Mouse (Mus musculus): ENCODE results near the gene Arxes1. TPM values are rescaled to one million over a fixed set of nuclear protein-coding genes. Genes with fewer than 3 reads are reported as not detected.
"Not testable (repeated sequence)": the region's sequence is repeated elsewhere in the genome, so short reads cannot be mapped to it uniquely, and the experiment has no call there.

The Arxes1 gene
- 18.0 and 21.2 TPM in 2 replicates for polyA plus RNA-seq (2016; fragmentation: Nextera tagmentation; extraction: Ambion mirVana)

GRCm38 (mm10) chrX:136032799-136033763, at the start of gene Arxes1:
Gene Arxes1 (plus strand): TSS chrX:136033367.
- H3K4me1 ChIP-seq; H3K27ac ChIP-seq; H3K9ac ChIP-seq; H3K27me3 ChIP-seq (replicated peaks); H3K36me3 ChIP-seq; H3K9me3 ChIP-seq (replicated peaks): not testable (repeated sequence)
- Histone ChIP-seq H3K4me3 (peak within 1 kb of the TSS; percentile 3; the same call in 1 of the 2 replicates), H3K4me2 (peak within 1 kb of the TSS; percentile 6; the same call in 1 of the 2 replicates)
- peak; percentile 79 for ATAC-seq
- WGBS (ENCODE audit: insufficient replicate concordance): 47% methylated on average over 1 of the region's 49 CpGs

GRCm38 (mm10) chrX:135984539-135985260, 48.5 kb upstream of the Arxes1 start:
- Histone ChIP-seq H3K27ac (no peak overlapping the region), H3K27me3 (replicated peaks) (no peaks in the 10 kb centered on the region), H3K9me3 (replicated peaks) (no peaks in the 10 kb centered on the region), H3K4me2 (no peak overlapping the region), H3K9ac (no peak overlapping the region), H3K4me1 (no peaks in the 10 kb centered on the region), H3K36me3 (no peaks in the 10 kb centered on the region), H3K4me3 (no peak overlapping the region)
- ATAC-seq: no peak
- 64% methylated on average over 6 of the region's 6 CpGs for WGBS (ENCODE audit: insufficient replicate concordance)

- H3K27ac ChIP-seq: no peak overlapping the region
- H3K4me2 ChIP-seq: no peak overlapping the region
- H3K36me3 ChIP-seq: no peaks in the 10 kb centered on the region
- no peak for ATAC-seq
- 45% methylated on average over 3 of the region's 3 CpGs for WGBS (ENCODE audit: insufficient replicate concordance)
- H3K4me1 ChIP-seq: no peaks in the 10 kb centered on the region
- H3K4me3 ChIP-seq: no peak overlapping the region
- no peaks in the 10 kb centered on the region for H3K27me3 ChIP-seq (replicated peaks)
- no peaks in the 10 kb centered on the region for H3K9me3 ChIP-seq (replicated peaks)
- no peak overlapping the region for H3K9ac ChIP-seq
Observed at GRCm38 (mm10) chrX:135986267-135986666, 46.9 kb upstream of the Arxes1 start.

DNA sequence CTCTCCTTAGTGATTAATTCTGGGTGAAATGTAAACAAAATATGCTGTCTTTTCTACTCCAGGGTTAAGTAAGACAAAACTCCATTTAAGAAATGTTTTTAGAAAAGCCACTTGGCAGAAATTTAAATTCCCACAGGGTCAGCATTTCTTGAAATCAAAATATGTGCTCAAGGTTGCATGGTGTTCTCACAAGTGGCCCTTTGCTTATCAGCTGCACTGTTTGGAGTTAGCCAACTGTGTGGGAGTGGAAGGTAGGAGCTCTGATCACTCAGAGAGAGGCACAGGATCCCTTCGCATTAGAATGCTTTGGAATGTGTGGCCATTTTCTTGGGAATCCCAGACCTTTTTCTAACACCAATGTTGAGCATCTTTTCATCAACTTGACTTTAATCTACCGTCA, 42.5 kb upstream of the Arxes1 start:
- Histone ChIP-seq H3K4me3 (no peak overlapping the region), H3K27ac (no peak overlapping the region), H3K9ac (no peak overlapping the region), H3K4me1 (no peaks in the 10 kb centered on the region), H3K4me2 (no peak overlapping the region), H3K36me3 (no peaks in the 10 kb centered on the region), H3K27me3 (replicated peaks) (no peaks in the 10 kb centered on the region), H3K9me3 (replicated peaks) (no peaks in the 10 kb centered on the region)
- no peak for ATAC-seq
- WGBS (ENCODE audit: insufficient replicate concordance): 61% methylated on average over 2 of the region's 2 CpGs

DNA sequence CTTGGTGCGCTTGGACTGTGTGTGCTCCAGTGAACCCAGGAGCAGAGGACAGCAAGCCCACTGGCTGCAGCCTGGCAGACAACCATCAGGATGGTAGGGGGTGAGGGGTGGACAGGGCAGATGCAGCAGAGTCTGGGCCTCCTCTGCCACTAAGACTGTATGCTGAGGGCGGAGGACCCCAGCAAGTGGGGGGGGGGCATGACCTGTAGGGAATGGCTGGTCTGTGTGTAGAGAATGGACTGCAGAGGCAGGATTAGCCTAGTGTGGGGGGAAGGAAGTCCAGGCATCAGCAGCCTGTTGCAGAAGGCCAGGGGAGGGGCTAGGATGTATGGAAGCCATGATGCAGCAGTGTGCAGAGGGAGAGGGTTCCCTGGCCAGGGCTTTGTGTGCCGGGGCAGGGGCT, 40.0 kb upstream of the Arxes1 start:
- H3K9ac ChIP-seq; H3K4me3 ChIP-seq; H3K36me3 ChIP-seq; H3K27me3 ChIP-seq (replicated peaks); H3K4me1 ChIP-seq; H3K4me2 ChIP-seq; H3K27ac ChIP-seq; H3K9me3 ChIP-seq (replicated peaks): not testable (repeated sequence)
- peak; percentile 75 for ATAC-seq
- 53% methylated on average over 2 of the region's 3 CpGs for WGBS (ENCODE audit: insufficient replicate concordance)

- H3K27ac ChIP-seq; H3K27me3 ChIP-seq (replicated peaks); H3K9me3 ChIP-seq (replicated peaks); H3K4me1 ChIP-seq; H3K9ac ChIP-seq; H3K4me3 ChIP-seq; H3K36me3 ChIP-seq: not testable (repeated sequence)
- H3K4me2 ChIP-seq: peak within 1 kb of the TSS; percentile 36
- 0% methylated on average over 12 of the region's 39 CpGs for WGBS (ENCODE audit: insufficient replicate concordance)
- peak; percentile 77 for ATAC-seq
Observed at GRCm38 (mm10) chrX:135993664-135994119, 39.5 kb upstream of the Arxes1 start, which contains the start of gene Arxes2. Gene Arxes2 (plus strand): TSS chrX:135993824.

DNA sequence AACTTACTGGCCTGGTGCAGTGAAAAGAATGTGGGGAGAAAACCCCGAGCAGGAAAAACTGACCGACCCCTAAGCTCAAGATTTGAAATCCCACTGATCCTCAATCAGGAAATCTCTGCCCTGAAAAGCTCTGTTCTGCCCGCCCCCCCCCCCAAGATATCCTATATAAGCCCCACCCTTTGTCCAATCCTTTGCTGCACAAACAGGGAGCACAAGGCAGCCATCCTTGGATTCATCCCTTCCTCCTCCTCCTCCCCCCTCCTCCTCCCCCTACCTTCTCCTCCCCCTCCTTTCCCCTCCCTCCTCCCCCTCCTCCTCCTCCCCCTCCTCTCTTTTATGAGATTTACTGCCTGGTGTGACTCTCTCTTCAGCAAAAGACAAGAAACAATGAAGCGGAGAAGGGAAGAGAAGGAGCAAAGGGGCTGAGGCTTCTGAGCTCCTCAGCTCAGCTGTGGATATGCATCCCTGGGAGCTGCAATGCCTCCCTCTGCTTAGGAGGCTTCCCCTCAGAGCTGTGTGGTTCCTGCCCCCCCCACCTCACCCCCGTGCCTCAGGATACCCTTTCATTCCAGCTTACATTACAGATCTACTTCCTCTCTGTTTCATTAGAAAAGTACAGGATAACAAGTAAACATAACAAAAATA, 25.8 kb upstream of the Arxes1 start:
- no peak for ATAC-seq
- H3K9me3 ChIP-seq (replicated peaks): no peaks in the 10 kb centered on the region
- 45% methylated on average over 4 of the region's 5 CpGs for WGBS (ENCODE audit: insufficient replicate concordance)

GRCm38 (mm10) chrX:136014392-136014791, 18.8 kb upstream of the Arxes1 start:
- Histone ChIP-seq H3K9ac (no peak overlapping the region), H3K36me3 (no peaks in the 10 kb centered on the region), H3K27me3 (replicated peaks) (no peaks in the 10 kb centered on the region), H3K4me3 (no peak overlapping the region), H3K4me2 (no peak overlapping the region), H3K27ac (no peak overlapping the region), H3K9me3 (replicated peaks) (no peaks in the 10 kb centered on the region), H3K4me1 (no peaks in the 10 kb centered on the region)
- WGBS (ENCODE audit: insufficient replicate concordance): 43% methylated on average over 2 of the region's 2 CpGs
- ATAC-seq: no peak

More for the DNA sequence above, 25.8 kb upstream of the Arxes1 start:
- Histone ChIP-seq H3K36me3 (no peaks in the 10 kb centered on the region), H3K9ac (no peak overlapping the region), H3K27me3 (replicated peaks) (no peaks in the 10 kb centered on the region), H3K27ac (no peak overlapping the region), H3K4me1 (no peaks in the 10 kb centered on the region), H3K4me2 (no peak overlapping the region), H3K4me3 (no peak overlapping the region)

DNA sequence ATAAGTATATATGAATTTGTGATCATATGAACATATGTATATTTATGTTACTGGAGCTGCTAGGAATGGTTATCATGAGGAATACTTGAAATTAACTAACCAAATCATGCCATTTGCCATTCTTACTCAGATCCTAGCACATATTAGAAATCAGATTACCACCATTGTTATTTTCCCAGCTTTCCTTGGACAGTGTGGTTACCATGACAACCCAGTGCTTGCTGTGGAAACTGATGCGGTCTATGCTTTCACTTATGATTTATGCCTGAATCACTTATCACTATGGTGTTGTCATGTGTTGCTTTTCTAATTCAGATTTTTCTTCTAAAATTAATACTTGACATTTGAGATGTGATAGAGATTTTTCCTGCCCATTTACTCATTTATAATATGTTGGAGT, 2.8 kb upstream of the Arxes1 start:
- H3K27ac ChIP-seq: no peak overlapping the region
- 83% methylated on average over 1 of the region's 1 CpGs for WGBS (ENCODE audit: insufficient replicate concordance)
- no peak overlapping the region for H3K9ac ChIP-seq
- no peaks in the 10 kb centered on the region for H3K4me1 ChIP-seq
- no peak overlapping the region for H3K4me2 ChIP-seq
- no peaks in the 10 kb centered on the region; the same call in 1 of the 2 replicates for H3K27me3 ChIP-seq (replicated peaks)
- no peaks in the 10 kb centered on the region for H3K36me3 ChIP-seq
- ATAC-seq: no peak
- no peak overlapping the region for H3K4me3 ChIP-seq
- no peaks in the 10 kb centered on the region for H3K9me3 ChIP-seq (replicated peaks)

DNA sequence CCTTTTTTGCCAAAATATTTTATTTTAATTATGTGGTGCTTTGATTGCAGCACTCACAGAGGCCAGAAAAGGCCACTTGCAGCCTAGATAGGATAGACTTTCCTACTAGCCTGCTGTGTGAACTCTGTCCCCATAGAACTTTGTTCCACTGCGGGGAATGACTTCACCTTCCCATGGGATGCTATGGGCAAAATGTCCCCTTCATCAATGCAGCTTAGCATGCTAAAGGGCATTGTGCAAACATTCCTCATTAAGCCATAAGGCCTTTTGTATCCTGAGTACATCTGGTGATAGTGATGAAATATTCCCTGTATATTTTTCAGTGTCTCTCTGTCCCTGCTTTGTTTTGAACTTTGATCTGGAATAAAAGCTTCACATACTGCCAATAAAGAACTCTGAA, 10.6 kb downstream of the Arxes1 start:
- H3K4me2 ChIP-seq: no peak overlapping the region
- 60% methylated on average over 1 of the region's 1 CpGs for WGBS (ENCODE audit: insufficient replicate concordance)
- H3K9ac ChIP-seq: no peak overlapping the region
- H3K36me3 ChIP-seq: no peaks in the 10 kb centered on the region
- H3K4me1 ChIP-seq: no peaks in the 10 kb centered on the region
- H3K9me3 ChIP-seq (replicated peaks): no peaks in the 10 kb centered on the region
- H3K27me3 ChIP-seq (replicated peaks): no peaks in the 10 kb centered on the region
- no peak for ATAC-seq
- no peak overlapping the region for H3K27ac ChIP-seq
- no peak overlapping the region for H3K4me3 ChIP-seq

GRCm38 (mm10) chrX:136047528-136047927, 14.4 kb downstream of the Arxes1 start:
- WGBS (ENCODE audit: insufficient replicate concordance): 17% methylated on average over 5 of the region's 5 CpGs
- Histone ChIP-seq H3K27me3 (replicated peaks) (no peaks in the 10 kb centered on the region), H3K9ac (no peak overlapping the region), H3K4me2 (no peak overlapping the region), H3K4me3 (no peak overlapping the region), H3K36me3 (no peaks in the 10 kb centered on the region), H3K9me3 (replicated peaks) (no peaks in the 10 kb centered on the region), H3K4me1 (no peaks in the 10 kb centered on the region), H3K27ac (no peak overlapping the region)
- no peak for ATAC-seq

DNA sequence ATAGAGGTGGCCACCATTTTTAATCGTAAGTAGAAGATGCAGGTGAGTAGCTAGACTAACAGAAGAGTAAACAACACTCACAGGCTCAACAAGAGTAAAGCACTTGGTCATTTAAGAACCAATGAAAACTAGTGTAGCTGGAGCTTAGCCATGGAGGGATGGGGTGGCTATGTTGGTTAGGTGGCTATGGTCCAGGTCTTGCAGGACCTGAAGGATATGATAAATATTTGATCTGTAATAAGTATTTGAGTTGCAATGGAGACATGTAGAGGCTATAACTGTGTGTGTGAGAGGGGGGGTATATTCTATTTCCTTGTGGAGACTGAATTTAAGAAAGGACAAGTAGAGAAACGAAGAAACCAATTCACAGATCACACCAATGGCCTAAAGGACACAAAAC, 18.1 kb downstream of the Arxes1 start:
- no peaks in the 10 kb centered on the region for H3K27me3 ChIP-seq (replicated peaks)
- H3K9ac ChIP-seq: no peak overlapping the region
- WGBS (ENCODE audit: insufficient replicate concordance): 64% methylated on average over 2 of the region's 2 CpGs
- H3K4me3 ChIP-seq: no peak overlapping the region
- H3K4me1 ChIP-seq: no peaks in the 10 kb centered on the region
- no peak overlapping the region for H3K27ac ChIP-seq
- H3K36me3 ChIP-seq: no peaks in the 10 kb centered on the region
- ATAC-seq: no peak
- H3K9me3 ChIP-seq (replicated peaks): no peaks in the 10 kb centered on the region
- no peak overlapping the region for H3K4me2 ChIP-seq

All from liver, embryonic 12.5 days (tissue).